Mouse (Mus musculus): Measurements from ENCODE around the gene Megf11. TPM values are rescaled to one million over a fixed set of nuclear protein-coding genes. Genes with fewer than 3 reads are reported as not detected.

Megf11 gene
- total RNA-seq, 4 experiments from 2014 or later = 11.7 to 16.9 (median 14.2) TPM

DNA sequence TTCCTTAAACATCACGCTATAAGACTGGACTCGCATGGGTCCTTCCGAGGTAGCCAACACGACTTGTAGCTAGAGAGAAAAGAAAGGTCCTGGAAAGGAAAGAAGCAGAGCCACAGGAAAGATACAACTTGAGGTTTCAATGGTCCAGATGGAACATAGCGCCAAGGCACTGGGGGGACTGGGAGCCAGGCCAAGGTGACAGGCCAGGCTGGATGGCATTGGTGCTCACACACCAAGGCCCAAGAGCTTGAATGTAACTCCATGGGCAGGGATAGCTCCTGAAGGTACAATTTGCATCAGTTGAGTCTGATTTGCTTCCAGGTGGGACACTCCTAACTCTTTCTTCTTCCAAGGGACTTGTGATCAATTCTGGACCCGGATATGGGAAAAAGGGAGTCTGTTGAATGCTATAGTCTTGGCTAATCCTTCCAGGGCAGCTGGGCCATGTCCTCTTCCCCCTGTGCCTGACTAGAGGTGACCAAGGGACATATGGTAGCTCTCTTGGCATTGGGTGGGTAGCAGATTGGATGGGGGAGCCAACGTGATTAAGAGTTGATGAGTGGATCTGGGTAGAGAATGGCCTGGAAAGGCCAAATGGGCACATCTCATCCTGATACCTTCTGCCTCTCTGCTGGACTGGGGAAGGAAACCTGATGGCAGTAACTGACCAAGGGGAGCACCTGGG, 172.6 kb downstream of the Megf11 start:
- DNase-seq (ENCODE audit: low spot score in 2 of 2) = no peak

DNA sequence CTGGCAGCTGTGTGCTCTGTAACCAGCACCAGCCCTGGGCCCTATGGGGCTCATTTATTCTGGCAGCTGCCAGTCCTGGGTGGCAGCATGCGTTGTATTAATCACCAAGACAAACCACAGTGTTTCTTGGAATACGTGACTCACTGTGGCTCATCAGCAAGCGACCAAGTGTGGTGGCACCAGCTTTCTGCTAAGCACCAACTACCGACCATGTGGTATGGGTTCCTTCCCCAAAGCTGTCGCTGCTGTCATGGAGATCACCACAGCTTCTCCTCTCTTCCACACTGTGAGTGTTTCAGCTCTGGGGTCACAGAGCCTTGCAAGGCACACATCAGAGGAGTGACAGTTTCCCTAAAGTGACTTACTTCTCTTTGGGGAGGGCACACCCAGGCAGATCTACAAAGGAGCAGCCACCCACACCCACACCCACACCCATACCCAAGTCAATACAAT, 178.9 kb downstream of the Megf11 start:
- peak; percentile 25 to 30 for DNase-seq (ENCODE audit: low spot score in 2 of 2)

- DNase-seq (ENCODE audit: low spot score in 2 of 2) = no peak
Observed at GRCm38 (mm10) chr9:64565915-64566314, 180.5 kb downstream of the Megf11 start.

DNA sequence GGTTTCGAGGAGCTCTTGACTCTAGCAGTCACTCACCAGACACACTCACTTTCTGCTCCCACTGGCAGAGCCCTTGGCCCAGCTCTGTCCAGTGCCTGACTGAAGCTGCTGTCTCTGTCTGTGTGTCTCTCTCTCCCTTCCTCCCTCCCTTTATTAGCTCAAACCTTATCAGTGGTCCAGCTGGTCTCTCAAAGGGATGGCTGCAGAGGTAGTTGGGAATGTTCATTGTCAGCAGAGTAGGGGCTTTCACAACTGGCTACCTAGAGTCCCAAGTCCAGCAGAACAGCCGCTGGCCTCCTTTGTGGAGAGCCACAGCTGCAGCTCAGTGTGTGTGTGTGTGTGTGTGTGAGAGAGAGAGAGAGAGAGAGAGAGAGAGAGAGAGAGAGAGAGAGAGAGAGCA, 180.9 kb downstream of the Megf11 start:
- no peak for DNase-seq (ENCODE audit: low spot score in 2 of 2)

GRCm38 (mm10) chr9:64567482-64567881, 182.1 kb downstream of the Megf11 start:
- no peak for DNase-seq (ENCODE audit: low spot score in 2 of 2)

DNA sequence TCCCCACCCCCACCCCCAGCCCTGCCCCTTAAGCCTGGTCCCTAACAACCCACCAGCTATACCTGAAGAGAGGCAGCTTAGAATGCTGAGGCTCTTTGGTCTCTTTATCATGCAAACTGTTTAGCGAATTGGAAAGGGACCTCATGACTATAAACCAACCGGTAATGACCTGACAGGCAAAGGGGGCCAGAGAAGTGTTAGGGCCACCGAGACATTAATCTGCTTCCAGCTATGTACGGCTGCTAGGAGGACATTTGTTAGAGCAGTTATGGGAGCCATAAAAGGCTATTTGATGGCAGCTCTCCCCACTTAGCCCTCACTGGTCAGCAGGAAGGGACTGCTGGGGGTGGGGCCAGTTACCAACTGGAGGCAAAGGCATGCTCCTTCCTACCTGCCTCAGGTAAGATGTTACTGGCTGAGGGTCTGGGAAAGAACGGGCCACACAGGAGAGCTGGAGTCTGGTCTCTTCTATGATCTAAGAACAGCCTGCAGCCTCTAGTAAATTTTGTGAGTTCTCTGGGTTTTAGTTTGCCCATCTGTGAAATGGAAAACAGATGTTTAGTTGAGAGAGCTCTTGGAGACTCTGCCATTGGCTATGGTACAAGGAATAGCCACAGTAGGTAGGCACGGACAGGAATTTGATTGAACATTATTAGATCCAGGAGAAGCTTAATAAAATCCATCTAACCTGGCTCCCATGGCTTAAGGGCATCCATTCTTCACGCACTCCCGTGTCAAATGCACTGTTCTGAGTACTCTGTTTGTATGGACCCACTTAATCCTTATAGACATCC, 183.2 kb downstream of the Megf11 start:
- no peak for DNase-seq (ENCODE audit: low spot score in 2 of 2)

- no peak for DNase-seq (ENCODE audit: low spot score in 2 of 2)
Observed at GRCm38 (mm10) chr9:64570448-64570847, 185.0 kb downstream of the Megf11 start.

DNA sequence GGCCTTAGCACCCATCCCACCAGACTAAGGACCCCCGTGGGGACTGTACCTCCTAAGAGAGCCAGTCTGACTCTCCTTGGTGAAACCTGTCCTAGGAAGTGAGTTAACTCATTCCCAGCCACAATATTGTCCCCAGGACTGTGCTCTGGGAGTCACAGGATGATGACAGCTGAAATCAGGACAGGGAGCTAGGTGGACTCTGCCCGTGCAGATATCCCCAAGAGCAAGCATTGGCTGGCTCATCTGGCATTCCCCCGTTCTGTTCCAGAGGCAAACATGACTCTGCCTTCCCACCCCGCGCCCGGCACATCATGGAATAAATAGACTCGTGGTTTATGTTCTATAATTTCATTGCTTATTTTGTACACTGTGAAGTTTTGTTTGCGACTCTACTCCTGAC, 185.7 kb downstream of the Megf11 start:
- no peak for DNase-seq (ENCODE audit: low spot score in 2 of 2)

DNA sequence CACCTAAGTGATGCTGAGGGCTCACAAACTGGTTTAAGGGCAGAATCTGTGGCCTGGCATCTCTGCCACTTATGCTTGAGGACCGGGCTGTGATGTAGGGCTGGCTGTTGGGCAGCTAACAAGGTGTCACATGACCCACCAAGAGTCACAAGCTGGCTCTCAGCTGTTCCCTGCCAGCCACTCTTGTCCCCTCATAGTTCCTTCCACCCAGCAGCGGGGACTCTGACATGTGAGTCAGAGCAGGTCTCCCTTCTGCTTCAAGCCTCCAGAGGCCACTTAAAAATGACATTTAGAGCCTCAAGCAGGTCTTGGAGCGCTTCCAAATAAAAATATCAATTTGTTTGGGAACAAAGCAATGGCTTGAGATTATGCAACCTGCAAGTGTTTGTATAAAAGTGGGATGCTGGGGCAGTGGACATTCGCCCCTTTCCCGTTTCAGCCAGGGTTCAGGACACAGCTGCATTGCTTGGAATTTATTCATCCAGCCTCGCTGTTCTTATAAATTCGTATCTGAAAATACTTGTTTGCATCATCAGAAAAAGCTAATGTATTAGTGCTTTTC, 187.3 kb downstream of the Megf11 start:
- DNase-seq (ENCODE audit: low spot score in 2 of 2) = no peak

DNA sequence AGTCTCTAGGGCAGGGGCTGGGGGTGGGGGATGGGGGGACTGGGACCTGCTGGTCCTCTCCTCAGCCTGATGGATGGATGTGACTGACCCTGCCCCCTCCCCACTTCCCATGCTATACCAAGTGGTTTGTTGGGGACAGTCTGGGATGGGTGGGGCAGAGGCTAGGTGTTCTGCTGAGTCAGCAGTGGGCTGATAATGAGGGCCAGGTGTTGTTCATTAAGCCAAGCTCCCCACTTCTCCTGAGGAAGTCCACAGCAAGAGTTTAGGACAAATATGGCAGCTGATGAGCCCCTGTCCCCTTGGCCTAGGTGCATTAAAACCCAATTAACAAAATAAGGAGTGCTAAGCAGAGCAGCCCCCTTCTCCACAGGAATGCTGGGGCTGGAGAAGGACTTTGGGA, 190.2 kb downstream of the Megf11 start:
- DNase-seq (ENCODE audit: low spot score in 2 of 2) = no peak

- no peak for DNase-seq (ENCODE audit: low spot score in 2 of 2)
Observed at GRCm38 (mm10) chr9:64576143-64576878, 190.9 kb downstream of the Megf11 start.

DNA sequence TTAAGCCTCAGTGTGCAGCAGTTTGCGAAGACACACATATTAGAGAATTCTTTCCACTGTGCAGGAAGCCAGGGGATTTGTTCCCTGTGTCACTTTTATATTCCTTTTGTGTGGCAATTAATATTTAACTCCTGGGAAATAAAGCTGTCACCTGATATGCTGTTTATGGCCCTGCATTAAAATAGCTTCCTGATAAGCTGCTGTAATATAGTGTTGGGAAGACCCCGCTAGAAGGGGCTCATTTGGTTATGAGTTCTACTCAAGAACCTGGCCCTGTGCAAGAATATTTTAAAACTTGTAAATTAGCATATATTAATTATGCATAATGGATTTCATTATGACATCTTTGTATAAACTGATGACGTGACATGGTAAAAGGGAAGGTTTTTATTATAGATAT, 191.7 kb downstream of the Megf11 start:
- DNase-seq (ENCODE audit: low spot score in 2 of 2) = no peak

DNA sequence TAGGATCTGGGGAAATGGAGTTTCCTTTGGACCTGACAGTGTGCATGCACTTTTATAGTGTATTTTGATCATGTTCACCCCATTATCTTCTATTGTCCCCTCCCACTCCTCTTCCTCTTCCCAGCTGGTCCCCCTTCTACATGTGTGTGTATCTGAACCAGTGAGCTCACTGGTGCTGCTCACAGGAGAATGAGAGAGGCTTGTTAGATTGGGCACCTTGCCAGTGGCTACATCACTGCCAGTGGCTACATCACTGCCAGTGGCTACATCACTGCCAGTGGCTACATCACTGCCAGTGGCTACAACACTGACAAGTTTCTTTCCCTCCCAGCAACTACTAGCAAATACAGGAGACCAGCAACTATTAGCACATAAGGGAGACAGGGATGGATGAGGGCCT, 192.6 kb downstream of the Megf11 start:
- no peak for DNase-seq (ENCODE audit: low spot score in 2 of 2)

GRCm38 (mm10) chr9:64579306-64579705, 193.9 kb downstream of the Megf11 start:
- DNase-seq (ENCODE audit: low spot score in 2 of 2) = no peak

DNA sequence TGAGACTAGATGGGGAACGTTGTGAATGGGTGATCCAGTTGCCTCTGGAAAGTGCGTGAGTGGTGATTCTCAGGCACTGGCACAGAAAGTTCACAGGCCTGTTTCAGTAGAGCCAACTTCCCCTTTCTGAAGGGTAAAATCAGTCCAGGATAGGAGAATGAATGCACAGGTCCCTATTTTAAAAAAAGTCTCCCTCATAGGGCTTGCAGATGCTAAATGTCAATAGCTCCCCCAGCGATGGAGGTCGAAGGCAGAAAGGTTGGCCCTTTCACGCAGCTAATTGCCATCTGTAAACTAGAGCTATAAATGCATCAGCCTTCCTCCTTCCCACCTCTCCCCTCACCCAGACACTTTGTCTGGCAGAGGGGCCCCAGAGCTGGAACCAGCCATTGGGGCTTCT, 200.9 kb downstream of the Megf11 start:
- DNase-seq (ENCODE audit: low spot score in 2 of 2) = no peak

GRCm38 (mm10) chr9:64587991-64588390, 202.6 kb downstream of the Megf11 start:
- DNase-seq (ENCODE audit: low spot score in 2 of 2) = no peak

- peak; percentile 24 to 36 for DNase-seq (ENCODE audit: low spot score in 2 of 2)
Observed at GRCm38 (mm10) chr9:64590634-64591041, 205.2 kb downstream of the Megf11 start.

- DNase-seq (ENCODE audit: low spot score in 2 of 2) = no peak
Observed at GRCm38 (mm10) chr9:64591436-64591835, 206.0 kb downstream of the Megf11 start.

DNA sequence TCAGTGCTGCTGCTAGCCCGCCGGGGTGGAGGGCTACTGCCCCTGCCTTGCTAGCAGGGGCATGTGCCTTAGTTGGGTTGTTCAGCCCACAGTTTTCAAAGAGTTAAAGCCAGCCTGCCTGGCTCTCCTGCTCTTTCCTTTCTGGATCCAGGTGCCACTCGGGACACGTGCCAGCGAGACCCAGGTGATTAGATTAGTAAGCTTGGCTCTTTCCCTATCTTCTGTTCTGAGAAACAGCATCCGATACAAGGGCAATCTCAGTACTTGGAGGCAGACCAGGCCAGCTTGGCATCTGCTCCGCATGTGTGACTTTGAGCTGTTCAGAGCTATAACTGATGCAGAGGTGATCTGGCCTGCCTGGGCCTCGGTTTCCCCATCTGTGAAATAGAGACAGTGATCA, 209.0 kb downstream of the Megf11 start:
- no peak for DNase-seq (ENCODE audit: low spot score in 2 of 2)

- DNase-seq (ENCODE audit: low spot score in 2 of 2) = no peak
Observed at GRCm38 (mm10) chr9:64598427-64598826, 213.0 kb downstream of the Megf11 start.

- no peak for DNase-seq (ENCODE audit: low spot score in 2 of 2)
Observed at GRCm38 (mm10) chr9:64600731-64601130, 215.3 kb downstream of the Megf11 start.

DNA sequence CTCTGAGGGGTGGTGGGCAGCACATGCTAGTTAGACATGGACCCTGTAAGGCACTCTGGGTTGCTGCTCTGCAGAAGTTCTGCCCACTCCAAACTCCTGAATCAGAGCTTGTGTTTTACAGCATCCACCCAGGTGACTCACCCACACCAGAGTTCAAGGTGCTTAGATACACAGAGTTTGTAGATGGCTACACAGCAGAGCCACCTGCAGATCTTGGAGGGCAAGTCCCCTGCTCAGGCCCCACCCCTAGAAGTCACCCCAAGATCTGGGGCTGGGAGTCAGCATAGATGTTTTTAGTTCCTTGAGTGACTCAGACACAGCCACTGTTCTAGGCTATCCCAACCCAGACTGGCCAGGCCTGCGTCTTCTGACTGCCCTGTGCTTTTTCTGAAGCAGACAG, 217.5 kb downstream of the Megf11 start:
- no peak for DNase-seq (ENCODE audit: low spot score in 2 of 2)
